Mouse (Mus musculus) gonadal fat pad, adult 2 months (tissue): ENCODE data around the gene Cpped1. TPM values are rescaled to one million over a fixed set of nuclear protein-coding genes. Genes with fewer than 3 reads are reported as not detected.

Source experiments
- DNase-seq: peaks from one replicate; pipeline ENCODE4 v3.0.0-alpha.2; 2012; ENCODE audit warnings: low read depth
- polyA plus RNA-seq: library from polyadenylated mRNA; depleted of rRNA; stranded (reverse); fragments of >200 nt; gene quantifications from 2 replicates; pipeline ENCODE4 v1.2.3, GENCODE M21; 2012; rRNA removed

Gene Cpped1
- polyA plus RNA-seq, 1 experiment: 20.0 TPM

- no peak for DNase-seq
Observed at GRCm38 (mm10) chr16:11757951-11758350, 151.3 kb downstream of the Cpped1 start.

- no peak for DNase-seq
Observed at GRCm38 (mm10) chr16:11757471-11757870, 151.8 kb downstream of the Cpped1 start.

- DNase-seq: no peak
Observed at GRCm38 (mm10) chr16:11756598-11757245, 152.5 kb downstream of the Cpped1 start.

- DNase-seq: no peak
Observed at GRCm38 (mm10) chr16:11755281-11756066, 153.8 kb downstream of the Cpped1 start.

GRCm38 (mm10) chr16:11754136-11754535, 155.1 kb downstream of the Cpped1 start:
- no peak for DNase-seq

Other genes with a start within 250 kb of the Cpped1 start
- 0.99 and 1.8 TPM in 2 replicates for gene Shisa9, start 74.7 kb upstream of the Cpped1 start, polyA plus RNA-seq